Mouse (Mus musculus): ENCODE measurements around the gene Slc6a21. TPM values are rescaled to one million over a fixed set of nuclear protein-coding genes. Genes with fewer than 3 reads are reported as not detected.

Gene Slc6a21
- total RNA-seq, 1 experiment from 2014 or later: not detected

DNA sequence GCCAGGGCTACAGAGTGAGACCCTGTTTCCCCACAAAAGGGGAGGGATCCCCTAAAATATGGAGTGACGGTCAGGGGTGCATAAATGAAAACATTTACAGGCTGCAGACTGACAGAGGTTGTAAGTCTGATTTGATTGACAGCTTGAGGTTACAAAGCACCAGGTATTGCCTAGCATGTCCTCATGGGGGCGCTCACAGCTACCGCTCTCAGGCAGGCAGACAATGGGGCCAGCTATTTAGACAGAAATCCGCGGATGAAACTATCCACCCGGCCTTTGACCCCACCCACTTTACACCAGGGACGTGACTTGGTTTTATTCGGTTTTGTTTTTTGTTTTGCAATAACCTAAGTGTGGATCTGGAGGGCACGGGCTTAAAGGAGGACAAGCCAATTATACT is 32.1 kb downstream of the Slc6a21 start:
- ATAC-seq (replicated peaks; ENCODE audit: insufficient number of reproducible peaks, low FRiP score, low TSS enrichment, poor library complexity, severe bottlenecking): peak; percentile 54; the same call in 1 of the 2 replicates

DNA sequence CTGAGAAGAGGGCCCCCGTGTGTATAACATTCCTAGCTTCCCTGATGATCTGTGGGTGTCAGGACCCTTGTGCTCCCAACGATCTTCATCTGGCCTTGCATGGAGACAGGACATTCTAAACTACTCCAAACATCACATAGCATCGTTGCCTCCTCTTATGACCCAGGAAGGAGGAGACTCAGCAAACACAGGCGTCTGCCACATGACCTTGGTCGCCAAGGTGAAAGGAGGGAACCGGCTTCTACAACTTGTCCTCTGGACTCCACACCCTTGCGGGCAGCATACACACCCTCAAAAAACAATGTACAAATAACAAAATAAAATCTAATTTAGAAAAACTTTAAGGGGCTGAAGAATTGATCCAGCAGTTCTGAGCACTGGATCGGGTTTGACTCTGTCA is 34.7 kb downstream of the Slc6a21 start:
- no peak for ATAC-seq (replicated peaks; ENCODE audit: insufficient number of reproducible peaks, low FRiP score, low TSS enrichment, poor library complexity, severe bottlenecking)

DNA sequence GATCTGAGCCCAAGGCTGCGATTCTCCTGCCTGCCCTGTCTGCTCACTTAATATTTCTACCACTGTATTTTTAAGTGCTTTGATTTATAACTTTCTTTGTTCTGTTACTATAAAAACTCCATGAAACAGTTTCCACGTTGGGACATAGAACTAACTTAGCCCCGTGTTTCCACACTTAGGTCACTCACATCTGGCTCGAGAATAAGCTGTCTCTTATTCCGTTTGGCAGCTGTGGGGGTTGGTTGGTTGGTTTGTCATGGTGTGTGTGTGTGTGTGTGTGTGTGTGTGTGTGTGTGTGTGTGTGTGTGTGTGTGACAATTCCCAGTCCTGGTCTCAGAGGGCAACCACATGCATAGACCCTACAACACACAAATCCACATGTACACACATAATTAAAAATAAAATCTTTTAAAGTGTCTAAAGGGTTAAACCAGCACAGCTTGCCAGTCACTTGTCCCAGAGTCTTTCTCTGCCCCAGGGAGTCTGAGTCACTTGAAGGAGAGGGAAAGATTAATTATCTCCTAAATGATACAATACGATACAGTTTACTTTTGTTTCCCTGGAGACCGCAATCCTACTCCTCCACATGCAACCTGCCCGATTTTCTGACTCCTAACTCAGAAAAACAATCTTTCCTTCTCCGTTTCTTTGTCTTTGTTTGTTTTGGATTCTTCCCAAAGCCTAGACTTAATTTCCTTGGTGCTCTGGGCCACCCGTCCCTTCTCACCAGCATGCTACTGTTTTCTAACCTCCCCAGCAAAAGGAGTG is 35.6 kb downstream of the Slc6a21 start:
- no peak for ATAC-seq (replicated peaks; ENCODE audit: insufficient number of reproducible peaks, low FRiP score, low TSS enrichment, poor library complexity, severe bottlenecking)

DNA sequence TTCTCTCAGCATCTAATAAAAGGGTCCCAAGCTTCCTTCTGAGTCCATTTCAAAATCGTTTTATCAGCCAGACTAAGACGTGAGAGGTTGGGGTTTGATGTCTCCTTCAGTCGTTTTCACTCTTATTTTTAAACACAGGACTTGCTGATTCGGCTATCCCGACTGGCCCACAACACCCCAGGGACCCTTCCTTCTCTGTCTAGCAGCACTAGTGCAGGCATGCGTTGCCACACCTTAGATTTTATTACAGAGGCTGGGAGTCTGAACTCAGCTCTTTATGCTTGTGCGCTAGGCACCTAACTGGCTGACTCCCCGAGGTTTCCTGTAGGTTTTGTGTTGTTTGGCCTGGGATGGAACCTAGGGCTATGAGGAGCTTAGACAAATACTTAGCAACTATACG is 36.2 kb downstream of the Slc6a21 start:
- ATAC-seq (replicated peaks; ENCODE audit: insufficient number of reproducible peaks, low FRiP score, low TSS enrichment, poor library complexity, severe bottlenecking): no peak

DNA sequence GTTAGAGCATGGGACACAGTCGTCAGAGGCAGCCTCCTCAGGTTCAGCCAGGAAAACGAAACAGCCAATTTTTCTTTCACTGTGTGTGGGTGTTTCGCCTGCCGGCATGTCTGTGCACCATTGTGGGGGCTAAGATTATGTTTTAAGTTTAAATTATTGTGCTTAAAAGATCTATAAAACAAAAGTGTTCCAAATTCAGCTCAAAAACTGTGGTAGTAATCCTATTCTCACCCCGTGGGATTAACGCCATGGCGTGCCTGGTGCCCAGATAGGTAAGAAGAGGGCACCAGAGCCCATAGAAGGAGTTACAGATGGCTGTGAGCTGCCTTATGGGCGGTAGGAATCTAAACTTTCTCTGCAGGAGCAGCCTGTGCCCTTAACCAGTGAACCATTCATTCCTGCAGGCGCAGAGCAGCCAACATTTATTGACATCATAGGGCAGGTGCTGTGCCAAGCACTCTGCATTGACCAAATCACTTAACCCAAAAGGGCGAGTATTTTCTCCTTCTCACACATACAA is 37.9 kb downstream of the Slc6a21 start:
- no peak for ATAC-seq (replicated peaks; ENCODE audit: insufficient number of reproducible peaks, low FRiP score, low TSS enrichment, poor library complexity, severe bottlenecking)

DNA sequence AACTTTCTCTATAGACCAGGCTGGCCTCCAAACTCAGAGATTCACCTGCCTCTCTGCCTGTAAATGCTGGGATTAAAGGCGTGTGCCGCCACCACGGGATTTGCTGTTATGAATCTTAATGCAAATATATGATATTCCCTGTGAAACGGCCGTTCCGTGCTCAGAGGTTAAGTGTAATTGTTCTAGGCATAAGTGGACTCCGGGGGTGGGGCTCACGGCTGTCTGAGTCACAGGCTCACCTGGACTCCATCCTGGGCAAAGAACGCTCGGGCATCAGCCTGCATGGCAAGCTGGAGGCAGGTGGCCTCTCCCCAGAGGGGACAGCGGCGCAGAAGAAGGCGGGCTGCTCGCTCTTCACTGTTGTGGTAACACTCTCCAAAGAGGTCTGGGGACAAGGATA is 39.2 kb downstream of the Slc6a21 start:
- ATAC-seq (replicated peaks; ENCODE audit: insufficient number of reproducible peaks, low FRiP score, low TSS enrichment, poor library complexity, severe bottlenecking): no peak

DNA sequence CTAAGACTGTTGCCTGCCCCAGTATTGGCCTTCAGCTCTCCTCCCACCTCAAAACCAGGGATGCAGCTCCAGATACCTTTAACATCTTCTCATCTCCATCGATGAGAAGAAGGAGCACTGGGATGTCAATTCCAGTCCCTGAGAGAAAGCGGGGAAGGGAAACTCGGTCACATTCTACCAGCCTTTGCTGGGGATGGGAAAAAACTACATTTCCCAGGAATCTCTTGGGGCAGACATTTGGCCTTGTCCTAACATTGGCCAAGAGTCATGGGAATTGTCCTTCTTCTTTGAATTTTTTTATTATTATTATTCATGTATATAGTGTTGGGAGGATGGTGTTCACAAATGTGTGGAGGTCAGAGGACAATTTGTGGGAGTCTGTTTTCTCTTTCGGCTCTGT is 44.9 kb downstream of the Slc6a21 start:
- no peak for ATAC-seq (replicated peaks; ENCODE audit: insufficient number of reproducible peaks, low FRiP score, low TSS enrichment, poor library complexity, severe bottlenecking)

DNA sequence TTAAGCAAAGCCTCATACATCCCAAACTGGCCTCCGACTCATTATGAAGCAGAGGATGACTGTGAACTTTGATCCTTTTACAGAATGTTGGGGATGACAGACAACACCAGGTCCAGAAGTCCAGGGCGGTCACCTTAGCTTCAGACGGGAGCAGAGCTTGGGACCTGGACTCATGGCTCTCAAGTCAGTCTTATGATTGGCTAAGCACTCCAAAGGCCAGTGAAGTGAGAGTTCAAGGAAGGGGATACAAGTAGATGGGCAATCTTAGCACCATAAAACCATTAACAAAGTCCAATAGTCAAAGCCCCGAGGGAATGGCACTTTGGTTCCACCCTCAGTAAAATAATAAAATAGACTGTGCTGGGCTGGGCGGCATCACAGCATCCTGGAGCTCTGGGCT is 45.8 kb downstream of the Slc6a21 start:
- no peak for ATAC-seq (replicated peaks; ENCODE audit: insufficient number of reproducible peaks, low FRiP score, low TSS enrichment, poor library complexity, severe bottlenecking)

DNA sequence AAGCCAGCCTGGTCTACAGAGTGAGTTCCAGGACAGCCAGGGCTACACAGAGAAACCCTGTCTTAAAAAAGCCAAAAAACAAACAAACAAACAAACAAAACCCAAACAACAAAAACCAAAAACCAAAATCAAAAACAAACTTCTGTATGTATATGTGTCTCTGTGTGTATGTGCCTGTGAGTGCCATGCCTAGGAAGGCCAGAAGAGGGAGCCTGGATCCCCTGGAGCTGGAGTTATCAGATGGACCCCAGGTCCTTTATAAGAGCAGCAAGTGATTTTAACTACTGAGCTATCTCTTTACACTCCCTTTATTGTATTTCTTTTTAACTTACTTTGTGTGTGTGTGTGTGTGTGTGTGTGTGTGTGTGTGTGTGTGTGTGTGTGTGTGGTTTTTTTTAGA is 48.5 kb downstream of the Slc6a21 start:
- no peak for ATAC-seq (replicated peaks; ENCODE audit: insufficient number of reproducible peaks, low FRiP score, low TSS enrichment, poor library complexity, severe bottlenecking)

DNA sequence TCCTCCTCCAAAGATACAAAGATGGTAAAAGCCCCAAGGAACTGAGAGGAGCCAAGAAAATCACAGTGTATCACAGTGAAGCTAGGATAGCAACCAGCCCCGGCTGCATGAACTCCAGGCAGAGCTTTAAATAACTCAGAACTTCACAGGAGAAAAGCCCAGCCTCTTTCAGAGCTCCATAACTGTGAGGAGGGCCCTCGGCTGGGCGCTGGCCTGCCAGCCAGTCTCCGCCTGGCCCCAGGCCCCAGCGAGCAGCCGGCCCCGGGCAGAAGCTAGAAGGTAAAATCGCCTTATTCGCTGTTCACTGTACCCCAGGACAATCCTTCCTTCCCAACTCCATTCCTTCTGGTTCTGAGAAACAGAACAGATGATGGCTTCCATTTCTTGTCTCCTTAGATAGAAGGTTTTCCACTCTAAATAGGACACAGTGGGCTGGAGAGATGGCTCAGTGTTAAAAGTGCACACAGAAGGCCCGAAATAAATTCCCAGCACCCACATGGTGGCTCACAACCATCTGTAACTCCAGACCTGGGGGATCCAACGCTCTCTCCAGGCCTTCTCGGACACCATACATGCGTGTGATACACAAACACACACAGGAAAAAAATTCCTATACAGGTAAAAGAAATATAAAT is 51.6 kb downstream of the Slc6a21 start:
- no peak for ATAC-seq (replicated peaks; ENCODE audit: insufficient number of reproducible peaks, low FRiP score, low TSS enrichment, poor library complexity, severe bottlenecking)

DNA sequence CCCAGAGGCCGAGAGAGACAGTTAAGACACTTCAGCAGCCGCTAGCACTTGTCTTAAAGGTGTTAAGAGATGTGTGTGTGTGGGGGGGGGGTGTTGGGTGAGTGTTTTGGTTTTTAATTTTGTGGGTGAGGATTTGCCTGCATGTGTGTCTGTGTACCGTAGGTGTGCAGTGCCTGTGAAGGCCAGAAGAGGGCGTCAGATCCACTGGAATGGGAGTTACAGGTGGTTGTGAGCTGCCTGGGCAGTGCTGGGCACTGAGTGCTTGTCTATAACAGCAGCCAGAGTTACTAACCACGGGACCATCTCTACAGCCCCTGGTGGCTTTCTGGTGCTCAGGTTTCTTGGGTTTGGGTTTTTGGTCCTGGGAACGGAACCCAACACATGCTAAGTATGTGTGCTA is 54.2 kb downstream of the Slc6a21 start:
- ATAC-seq (replicated peaks; ENCODE audit: insufficient number of reproducible peaks, low FRiP score, low TSS enrichment, poor library complexity, severe bottlenecking): no peak

DNA sequence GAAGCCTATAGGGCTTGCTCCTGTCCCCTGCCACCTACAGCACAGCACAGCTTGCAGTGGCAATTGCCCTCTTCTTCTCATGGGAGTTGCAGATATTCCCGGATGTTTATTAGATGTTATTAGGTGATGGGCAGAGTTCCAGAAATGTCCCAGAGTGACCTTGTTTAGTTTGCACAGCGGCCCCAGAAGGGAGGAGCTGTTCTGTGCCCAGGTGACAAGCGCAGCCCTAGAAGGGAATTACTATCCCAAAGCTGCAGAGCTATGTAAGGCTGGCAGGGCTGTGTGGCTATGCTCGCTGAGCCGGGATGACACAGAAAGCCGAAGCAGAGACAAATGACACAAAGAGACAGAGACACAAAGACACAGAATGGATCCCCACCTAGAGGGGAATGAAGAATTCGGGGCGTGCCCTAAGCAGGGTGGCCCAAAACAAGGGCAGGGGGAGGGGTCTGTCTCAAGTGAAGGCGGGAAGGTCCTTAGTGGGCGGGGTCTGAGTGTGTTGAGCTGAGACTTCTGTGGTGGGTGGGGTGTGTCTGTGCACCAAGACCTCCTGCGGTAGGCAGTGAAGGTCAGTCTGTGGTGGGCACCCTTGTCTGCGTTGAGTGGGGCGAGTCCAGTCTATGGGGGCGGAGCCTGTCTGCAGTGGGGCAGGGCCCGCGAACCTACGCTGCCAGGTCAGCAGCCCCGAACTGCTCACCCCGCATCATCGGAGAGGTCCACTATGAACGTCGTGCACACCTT is 55.5 kb downstream of the Slc6a21 start:
- ATAC-seq (replicated peaks; ENCODE audit: insufficient number of reproducible peaks, low FRiP score, low TSS enrichment, poor library complexity, severe bottlenecking): peak; percentile 9; the same call in 1 of the 2 replicates

DNA sequence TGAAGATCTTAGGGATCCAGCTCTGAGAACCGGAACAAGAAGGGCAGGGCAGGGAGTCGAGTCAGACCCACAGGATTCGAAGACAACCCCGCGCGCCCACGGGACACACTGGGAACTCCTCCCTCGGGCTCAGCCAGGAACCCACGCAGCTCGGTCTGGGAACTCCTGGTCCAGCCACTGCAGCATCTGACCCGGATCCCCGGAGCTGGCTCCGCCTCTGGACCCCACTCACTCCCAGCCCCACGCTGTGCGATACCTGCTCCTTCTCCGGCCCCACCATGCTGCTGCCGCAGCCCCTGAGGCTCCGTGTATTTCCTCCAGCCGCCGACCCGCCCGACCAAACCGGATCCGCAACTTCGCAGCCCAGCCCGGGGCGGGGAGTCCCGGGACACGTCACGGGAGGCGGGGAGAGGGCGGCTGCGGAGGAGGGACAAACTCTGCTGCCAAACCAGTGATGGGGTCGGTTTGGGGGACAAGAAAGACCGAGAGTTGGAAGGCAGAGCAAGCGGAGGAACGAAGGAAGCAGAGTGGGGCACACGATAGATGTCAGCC is 56.2 kb downstream of the Slc6a21 start, which contains the start of gene Trpm4:
Trpm4 (minus strand) TSS at position 350 of the 552 bp plus-strand sequence.
- peak; percentile 63 for ATAC-seq (replicated peaks; ENCODE audit: insufficient number of reproducible peaks, low FRiP score, low TSS enrichment, poor library complexity, severe bottlenecking)

DNA sequence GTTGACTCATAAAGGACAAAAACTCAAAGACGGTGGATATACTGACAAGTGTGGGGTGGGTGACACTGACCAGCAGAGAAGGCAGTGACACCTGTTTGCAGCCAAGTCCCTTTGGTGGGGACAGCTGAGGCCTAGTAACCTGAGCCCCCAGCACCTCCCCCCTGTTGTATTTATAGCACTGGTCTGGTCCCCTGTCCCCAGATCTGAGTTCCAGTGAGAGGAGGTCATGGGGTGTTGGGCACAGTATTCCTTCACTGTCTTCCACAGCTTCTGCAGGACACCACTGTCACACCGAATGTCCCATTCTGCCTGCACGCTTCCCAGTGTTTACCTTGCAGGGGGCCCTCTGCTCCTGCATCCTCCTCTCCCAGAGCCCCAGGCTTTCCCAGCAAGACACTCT is 57.3 kb downstream of the Slc6a21 start:
- ATAC-seq (replicated peaks; ENCODE audit: insufficient number of reproducible peaks, low FRiP score, low TSS enrichment, poor library complexity, severe bottlenecking): no peak

DNA sequence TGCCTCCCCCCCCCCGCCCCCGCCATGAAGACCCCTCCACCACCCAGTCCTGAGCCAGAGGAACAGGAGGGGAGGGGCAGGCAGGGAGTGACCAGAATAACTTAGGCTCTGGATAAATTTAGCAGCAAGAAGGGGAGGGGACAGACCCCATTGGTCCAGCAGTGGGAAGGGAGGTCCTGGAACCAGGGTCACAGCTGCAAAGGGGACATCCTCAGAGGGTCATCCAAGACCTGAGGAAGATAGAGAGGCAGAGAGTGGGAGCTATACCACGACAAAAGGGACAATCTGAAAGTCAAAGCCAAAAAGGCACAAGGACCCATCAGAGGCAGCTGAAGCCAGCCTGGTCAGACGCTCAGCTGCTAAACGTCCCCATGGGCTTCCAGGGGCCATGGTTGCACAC is 57.7 kb downstream of the Slc6a21 start, which contains the start of gene Hrc:
Hrc (plus strand) TSS at position 235 of the 400 bp plus-strand sequence.
- no peak for ATAC-seq (replicated peaks; ENCODE audit: insufficient number of reproducible peaks, low FRiP score, low TSS enrichment, poor library complexity, severe bottlenecking)

DNA sequence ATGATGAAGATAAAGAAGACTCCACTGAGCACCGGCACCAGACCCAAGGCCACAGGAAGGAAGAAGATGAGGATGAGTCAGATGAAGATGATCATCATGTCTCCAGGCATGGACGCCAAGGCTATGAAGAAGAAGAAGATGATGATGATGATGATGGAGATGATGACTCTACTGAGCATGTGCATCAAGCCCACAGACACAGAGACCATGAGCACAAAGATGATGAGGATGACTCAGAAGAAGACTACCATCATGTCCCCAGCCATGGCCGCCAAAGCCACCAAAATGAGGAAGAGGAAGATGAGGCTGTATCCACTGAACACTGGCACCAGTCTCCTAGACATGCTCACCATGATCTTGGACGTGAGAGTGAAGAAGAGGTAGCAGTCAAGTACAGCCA is 59.0 kb downstream of the Slc6a21 start:
- no peak for ATAC-seq (replicated peaks; ENCODE audit: insufficient number of reproducible peaks, low FRiP score, low TSS enrichment, poor library complexity, severe bottlenecking)

DNA sequence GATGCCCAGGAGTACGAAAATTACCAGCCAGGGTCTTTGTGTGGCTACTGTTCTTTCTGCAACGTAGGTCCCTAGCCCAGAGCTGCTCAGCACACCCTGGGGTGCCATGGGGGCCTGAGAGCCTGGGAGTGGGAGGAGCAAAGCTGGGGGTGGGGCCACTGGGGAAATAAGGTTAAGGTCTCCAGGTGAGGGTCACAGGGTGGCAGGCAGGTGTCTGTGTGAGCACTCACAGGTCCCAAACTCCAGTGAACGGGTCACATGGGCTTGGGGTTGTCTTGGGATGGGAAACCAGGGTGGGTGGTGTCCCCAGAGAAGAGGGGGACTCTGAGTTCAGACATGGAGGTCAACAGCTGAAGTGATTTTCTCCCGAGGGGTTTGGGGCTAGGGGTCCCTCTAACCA is 60.2 kb downstream of the Slc6a21 start:
- ATAC-seq (replicated peaks; ENCODE audit: insufficient number of reproducible peaks, low FRiP score, low TSS enrichment, poor library complexity, severe bottlenecking): no peak

DNA sequence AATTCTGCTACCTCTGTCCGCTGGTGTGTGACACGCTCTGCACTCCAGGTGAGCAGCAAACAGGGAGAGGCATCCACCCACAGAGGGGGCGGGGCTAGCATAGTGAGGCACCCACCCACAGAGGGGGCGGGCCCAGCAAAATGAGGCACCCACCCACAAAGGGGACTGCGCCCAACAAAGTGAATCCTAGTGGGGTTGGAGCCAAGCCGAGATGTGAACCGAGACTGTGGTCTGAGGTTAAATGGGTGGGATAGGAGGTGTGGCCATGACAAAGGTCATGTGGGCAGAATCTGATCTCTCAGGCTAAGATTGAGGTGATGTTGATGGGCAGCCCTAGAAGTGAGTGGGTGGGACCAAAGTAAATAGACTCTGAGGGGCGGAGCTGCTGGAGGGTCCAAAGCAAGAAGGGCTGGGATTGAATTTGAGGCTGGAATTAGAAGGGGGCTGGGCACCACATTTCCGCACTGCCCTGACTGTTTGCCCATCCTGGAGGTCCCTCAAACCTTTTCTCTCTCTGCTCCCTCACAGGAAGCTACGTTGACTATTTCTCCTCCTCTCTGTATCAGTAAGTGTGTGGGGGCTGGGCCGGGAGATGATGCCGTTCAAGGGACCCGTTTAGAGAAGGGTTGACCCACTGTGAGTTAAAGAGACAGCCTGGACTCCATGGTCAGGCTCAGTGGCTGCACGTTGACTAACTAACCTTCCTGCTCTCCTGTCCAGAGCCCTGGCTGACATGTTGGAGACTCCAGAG is 61.0 kb downstream of the Slc6a21 start:
- no peak for ATAC-seq (replicated peaks; ENCODE audit: insufficient number of reproducible peaks, low FRiP score, low TSS enrichment, poor library complexity, severe bottlenecking)

All from monocyte, adult 5-6 weeks (primary cell).